ENCODE assay signal across 7 mouse cellular contexts in the genomic region with DNA sequence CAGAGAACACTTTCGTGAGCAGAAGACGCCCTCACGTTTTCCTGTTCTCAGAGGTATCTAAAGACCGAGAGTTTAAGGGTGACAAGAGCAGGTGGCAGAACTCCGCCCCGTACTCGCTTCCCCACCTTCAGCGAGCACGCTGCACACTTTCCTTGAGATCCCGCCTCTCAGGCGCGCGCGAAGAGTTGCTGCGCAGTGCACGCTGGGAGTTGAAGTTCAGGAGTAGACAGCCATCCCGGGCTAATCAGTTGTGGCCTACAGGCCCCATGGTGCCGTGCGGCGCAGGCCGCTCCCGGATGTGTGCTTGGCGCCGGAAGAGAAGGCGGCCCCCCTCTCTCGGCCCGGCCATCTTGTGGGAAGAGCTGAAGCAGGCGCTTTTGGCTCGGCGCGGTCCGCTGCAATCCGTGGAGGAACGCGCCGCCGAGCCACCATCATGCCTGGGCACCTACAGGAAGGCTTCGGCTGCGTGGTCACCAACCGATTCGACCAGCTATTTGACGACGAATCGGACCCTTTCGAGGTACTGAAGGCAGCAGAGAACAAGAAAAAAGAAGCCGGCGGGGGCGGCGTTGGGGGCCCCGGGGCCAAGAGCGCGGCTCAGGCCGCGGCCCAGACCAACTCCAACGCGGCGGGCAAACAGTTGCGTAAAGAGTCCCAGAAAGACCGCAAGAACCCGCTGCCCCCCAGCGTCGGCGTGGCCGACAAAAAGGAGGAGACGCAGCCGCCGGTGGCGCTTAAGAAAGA. TPM values are rescaled to one million over a fixed set of nuclear protein-coding genes. Genes with fewer than 3 reads are reported as not detected.
DNase-seq lines count a peak whose midpoint lies in the region; ATAC-seq lines count a peak whose summit lies in the region.

No protein-coding gene starts in this region.

- peak; percentile 97 for DNase-seq in adrenal gland, postnatal 14 days
- peak; percentile 98 for DNase-seq in embryonic facial prominence, embryonic 11.5 days (ENCODE audit: low spot score)
- DNase-seq in kidney, adult 11 months, result peak; percentile 99
- DNase-seq in limb, embryonic 10.5 days (ENCODE audit: low spot score), result peak; percentile 93
- DNase-seq in spleen, adult 12 weeks (ENCODE audit: low spot score), result peak; percentile 95

- H3K9me3 ChIP-seq in embryonic facial prominence, embryonic 11.5 days (replicated peaks; ENCODE audit: control insufficient read depth, low read length), result no peaks in the 10 kb centered on the region
- no peaks in the 10 kb centered on the region for H3K9me3 ChIP-seq in limb, embryonic 10.5 days (replicated peaks)
- no peaks in the 10 kb centered on the region for H3K9me3 ChIP-seq in midbrain, embryonic 13.5 days

- peak; percentile 100 for ATAC-seq in embryonic facial prominence, embryonic 11.5 days (replicated peaks; ENCODE audit: insufficient number of reproducible peaks, low FRiP score, low TSS enrichment, low read depth)
- peak; percentile 82 for ATAC-seq in granulocyte monocyte progenitor cell, adult 5-6 weeks (replicated peaks; ENCODE audit: poor library complexity, severe bottlenecking)
- peak; percentile 100 for ATAC-seq in midbrain, embryonic 13.5 days

- no peaks in the 10 kb centered on the region for H3K4me1 ChIP-seq in embryonic facial prominence, embryonic 11.5 days (ENCODE audit: control insufficient read depth, insufficient read depth, low read length)
- H3K4me1 ChIP-seq in limb, embryonic 10.5 days, result peaks cover 10% of the 10 kb centered on the region; the same call in 1 of the 2 replicates
- peaks cover 31% of the 10 kb centered on the region for H3K4me1 ChIP-seq in midbrain, embryonic 13.5 days (replicated peaks)

- no peaks in the 10 kb centered on the region for H3K27me3 ChIP-seq in embryonic facial prominence, embryonic 11.5 days (ENCODE audit: control insufficient read depth, insufficient read depth, low read length)
- no peaks in the 10 kb centered on the region for H3K27me3 ChIP-seq in limb, embryonic 10.5 days (ENCODE audit: low read depth, poor library complexity, severe bottlenecking)
- no peaks in the 10 kb centered on the region for H3K27me3 ChIP-seq in midbrain, embryonic 13.5 days

- H3K27ac ChIP-seq in embryonic facial prominence, embryonic 11.5 days (replicated peaks; ENCODE audit: low read depth, low read length), result peak overlapping the region; percentile 36
- peak overlapping the region; percentile 98 for H3K27ac ChIP-seq in limb, embryonic 10.5 days
- peak overlapping the region; percentile 91 for H3K27ac ChIP-seq in midbrain, embryonic 13.5 days

- no peaks in the 10 kb centered on the region for H3K36me3 ChIP-seq in embryonic facial prominence, embryonic 11.5 days (replicated peaks; ENCODE audit: control insufficient read depth, insufficient read depth, low read depth, low read length)
- H3K36me3 ChIP-seq in limb, embryonic 10.5 days, result peaks cover 12% of the 10 kb centered on the region
- H3K36me3 ChIP-seq in midbrain, embryonic 13.5 days, result peaks cover 5% of the 10 kb centered on the region

- WGBS in embryonic facial prominence, embryonic 11.5 days, result under 1% methylated on average over 65 of the region's 68 CpGs
- under 1% methylated on average over 68 of the region's 68 CpGs for WGBS in limb, embryonic 10.5 days
- WGBS in midbrain, embryonic 13.5 days, result under 1% methylated on average over 68 of the region's 68 CpGs

- peak overlapping the region; percentile 66 for H3K4me2 ChIP-seq in embryonic facial prominence, embryonic 11.5 days (ENCODE audit: low read depth, low read length)
- peak overlapping the region; percentile 76 for H3K4me2 ChIP-seq in midbrain, embryonic 13.5 days (replicated peaks)

- H3K4me3 ChIP-seq in embryonic facial prominence, embryonic 11.5 days (ENCODE audit: low read depth, low read length), result peak overlapping the region; percentile 99
- peak overlapping the region; percentile 90 for H3K4me3 ChIP-seq in limb, embryonic 10.5 days
- peak overlapping the region; percentile 100 for H3K4me3 ChIP-seq in midbrain, embryonic 13.5 days (replicated peaks)

- H3K9ac ChIP-seq in embryonic facial prominence, embryonic 11.5 days (replicated peaks; ENCODE audit: low read length), result peak overlapping the region; percentile 99
- H3K9ac ChIP-seq in midbrain, embryonic 13.5 days (replicated peaks), result peak overlapping the region; percentile 97

RNA-seq across cellular contexts. Expression of gene Serbp1, which starts 28.9 kb away (rescaled TPM):
- total RNA-seq in adrenal gland, postnatal 14 days (2021), result 434 and 450 TPM in 2 replicates
- polyA plus RNA-seq in embryonic facial prominence, embryonic 11.5 days (2014; fragmentation: Nextera tagmentation; extraction: Ambion mirVana), result 640 and 669 TPM in 2 replicates
- 799 and 903 TPM in 2 replicates for total RNA-seq in granulocyte monocyte progenitor cell, adult 5-6 weeks (2014; fragmentation: Nextera tagmentation)
- total RNA-seq in granulocyte monocyte progenitor cell, adult 5-6 weeks (2017), result 2,516 and 2,875 TPM in 2 replicates
- polyA plus RNA-seq in limb, embryonic 10.5 days (2016; fragmentation: Nextera tagmentation; extraction: Ambion mirVana), result 505 and 553 TPM in 2 replicates
- polyA plus RNA-seq in midbrain, embryonic 13.5 days (2015; fragmentation: Nextera tagmentation; extraction: Ambion mirVana), result 316 and 320 TPM in 2 replicates

Comparison
In these comparisons a context has a peak if more than half of its experiments do, and no peak if none do; other contexts are left out.
1. Peak in every context shown above with its lines: DNase-seq, ATAC-seq, H3K4me3 ChIP-seq and H3K27ac ChIP-seq.
2. H3K27ac ChIP-seq: peak in every context shown above with its lines; median percentile 98 in limb, embryonic 10.5 days; 91 in midbrain, embryonic 13.5 days; 36 in embryonic facial prominence, embryonic 11.5 days.